Mouse (Mus musculus): ENCODE measurements around the gene Lgi2. TPM values are rescaled to one million over a fixed set of nuclear protein-coding genes. Genes with fewer than 3 reads are reported as not detected.
A peak's percentile ranks its signal among the peaks of the same experiment; 100 is the strongest.

Gene Lgi2
- polyA plus RNA-seq, 1 experiment = 3.3 TPM

- no peak for DNase-seq (ENCODE audit: low read depth)
These were observed 29.2 kb downstream of the Lgi2 start for GRCm38 (mm10) chr5:52537024-52537423.

DNA sequence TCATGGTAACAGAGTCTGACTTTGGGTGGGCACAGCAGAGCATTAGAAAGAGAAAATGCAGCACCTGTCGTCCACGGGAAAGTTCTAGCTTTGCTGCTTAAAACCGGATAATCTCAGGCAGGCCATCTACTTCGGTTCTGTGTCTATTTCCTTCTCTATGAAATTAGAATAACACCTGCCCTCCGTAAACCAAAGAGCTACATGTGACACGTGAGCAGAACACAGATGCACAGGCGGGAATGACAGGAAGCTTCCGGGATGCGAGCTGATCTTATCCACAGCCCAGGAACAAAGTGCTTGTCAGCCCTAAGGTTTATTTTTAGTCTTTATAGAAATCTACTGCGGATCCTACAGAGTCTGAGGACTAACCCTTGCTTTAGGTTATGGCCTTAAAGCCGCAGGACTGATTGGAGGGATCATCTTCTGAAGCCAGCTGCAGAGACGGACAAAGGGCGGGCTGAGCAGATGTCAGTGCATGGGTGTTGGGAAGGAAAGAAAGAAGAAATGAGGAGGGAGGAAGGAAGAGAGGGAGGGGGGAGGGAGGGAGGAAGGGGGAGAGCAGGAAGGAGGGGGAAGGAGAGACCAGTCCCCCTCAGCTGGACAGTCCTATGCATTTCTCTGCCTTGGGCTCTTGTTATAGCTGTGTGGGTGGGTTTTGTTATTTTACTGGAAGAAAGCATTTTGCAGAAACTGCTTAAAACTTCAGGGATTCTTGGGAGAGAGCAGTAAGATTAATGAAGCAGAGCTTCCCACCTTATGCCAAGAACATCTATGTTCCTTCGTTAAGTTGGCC, 31.3 kb downstream of the Lgi2 start:
- DNase-seq (ENCODE audit: low read depth) = no peak

DNA sequence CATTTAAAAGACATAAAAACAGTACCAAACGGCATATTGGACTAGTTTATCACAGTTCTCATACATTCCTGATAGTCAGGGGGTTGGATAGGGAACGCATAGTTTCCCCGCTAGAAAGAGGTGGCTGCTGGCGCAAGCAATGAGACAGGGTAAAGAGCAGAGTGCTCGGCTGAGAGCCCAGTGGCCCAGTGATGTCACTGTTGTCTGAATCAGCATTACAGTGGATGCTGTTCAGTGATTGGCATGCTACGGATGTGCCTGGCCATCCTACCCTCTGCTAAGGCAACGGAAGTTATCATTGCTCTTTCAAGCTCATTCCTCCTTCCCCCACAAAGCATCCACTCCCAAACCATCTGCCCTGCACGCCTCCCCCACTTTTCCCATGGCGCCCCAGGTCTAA, 32.6 kb downstream of the Lgi2 start:
- no peak for DNase-seq (ENCODE audit: low read depth)

DNA sequence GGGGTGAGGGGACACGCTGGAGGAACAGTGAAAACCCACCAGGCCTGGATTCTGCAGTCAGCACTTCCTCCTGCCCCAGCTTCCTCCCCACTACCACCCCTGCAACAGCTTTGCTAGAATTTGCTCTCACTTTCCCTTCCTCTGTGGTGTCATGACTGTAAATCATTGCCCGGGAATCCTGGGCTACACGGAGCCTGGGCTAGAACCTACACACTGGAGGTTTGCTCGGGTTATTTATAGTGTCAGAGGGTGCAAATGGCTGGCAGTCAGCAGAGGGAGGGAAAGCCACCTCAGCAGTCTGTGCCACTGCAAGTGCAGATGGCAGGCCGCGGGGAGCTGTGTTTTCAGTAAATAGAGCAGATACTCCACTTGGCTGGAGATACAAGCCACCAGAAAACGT, 37.7 kb downstream of the Lgi2 start:
- no peak for DNase-seq (ENCODE audit: low read depth)

GRCm38 (mm10) chr5:52526324-52526986, 39.8 kb downstream of the Lgi2 start:
- DNase-seq (ENCODE audit: low read depth) = no peak

- no peak for DNase-seq (ENCODE audit: low read depth)
These were observed 42.1 kb downstream of the Lgi2 start for GRCm38 (mm10) chr5:52524207-52524606.

DNA sequence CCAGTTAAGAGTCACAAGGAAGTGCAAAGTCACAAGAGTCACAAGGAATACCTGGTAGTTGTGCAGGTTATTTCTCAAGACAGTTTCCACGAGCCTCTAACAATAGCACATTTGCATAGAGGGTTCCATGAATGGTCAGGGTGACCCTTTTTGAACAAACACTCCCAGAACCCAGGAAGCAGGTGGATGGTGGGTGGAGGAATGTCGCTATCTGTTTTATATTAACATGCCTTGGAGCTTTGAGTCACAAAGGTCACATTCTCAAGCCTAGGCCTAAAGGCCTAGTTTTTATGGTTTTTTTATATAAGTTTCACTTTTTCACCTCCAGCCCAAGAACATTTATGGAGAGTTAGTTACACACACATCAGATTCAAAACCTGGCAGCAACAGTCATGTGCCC, 46.3 kb downstream of the Lgi2 start:
- no peak for DNase-seq (ENCODE audit: low read depth)

DNA sequence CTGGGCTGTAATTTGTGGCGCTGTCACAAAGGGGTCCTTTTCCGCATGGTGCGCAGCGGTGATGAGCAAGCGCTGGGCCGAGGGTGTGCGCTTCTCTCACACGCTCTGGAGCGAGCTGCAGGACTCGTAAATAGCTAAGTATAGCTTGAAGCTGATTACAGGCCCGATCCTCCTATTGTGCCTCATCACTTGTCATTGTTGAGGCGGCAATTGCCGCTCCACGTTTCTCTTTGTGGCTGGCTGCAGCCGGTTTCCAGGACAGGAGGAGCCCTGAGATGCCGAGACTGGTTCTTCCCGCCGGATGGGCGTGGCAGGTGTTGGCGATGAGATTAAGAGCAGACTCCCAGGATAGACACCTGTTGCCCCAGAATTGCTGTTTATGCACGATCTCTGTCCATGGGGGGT, 50.2 kb downstream of the Lgi2 start:
- no peak for DNase-seq (ENCODE audit: low read depth)

DNA sequence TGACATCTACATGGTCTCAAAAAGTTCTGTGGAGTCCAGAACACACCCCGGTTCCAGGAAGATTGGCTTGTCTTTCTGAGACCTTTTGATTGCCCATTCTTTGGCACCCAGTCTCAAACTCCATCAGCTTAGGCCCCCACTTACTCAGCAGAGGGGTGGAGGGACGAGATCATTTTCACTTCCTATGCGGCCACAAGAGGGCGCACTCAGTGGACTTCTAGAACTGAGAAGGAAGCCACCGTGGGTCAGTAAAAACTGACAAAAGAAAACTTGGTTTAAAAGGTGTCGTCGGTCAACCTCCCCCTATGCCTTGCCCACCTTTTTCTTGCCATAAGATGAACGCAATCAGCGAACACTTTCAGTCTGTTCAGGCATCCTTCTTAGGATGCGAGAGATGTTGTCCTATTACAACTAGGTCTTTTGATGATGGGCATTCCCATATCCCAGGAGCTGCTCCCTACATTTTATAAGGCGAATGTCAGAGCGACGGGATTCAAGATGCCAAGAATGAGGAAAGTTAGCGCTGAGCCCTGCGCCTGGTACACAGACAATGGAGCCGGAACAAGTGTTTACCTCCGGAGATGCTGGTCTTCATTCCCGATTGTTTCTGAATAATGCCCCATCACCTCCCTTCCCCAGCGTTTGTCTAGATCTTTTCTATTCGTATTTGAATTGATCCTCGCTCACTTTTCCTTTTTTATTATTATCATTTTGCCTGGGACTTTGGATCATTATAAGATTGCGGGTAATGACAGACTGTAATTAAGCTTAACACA, 50.8 kb downstream of the Lgi2 start:
- no peak for DNase-seq (ENCODE audit: low read depth)

DNA sequence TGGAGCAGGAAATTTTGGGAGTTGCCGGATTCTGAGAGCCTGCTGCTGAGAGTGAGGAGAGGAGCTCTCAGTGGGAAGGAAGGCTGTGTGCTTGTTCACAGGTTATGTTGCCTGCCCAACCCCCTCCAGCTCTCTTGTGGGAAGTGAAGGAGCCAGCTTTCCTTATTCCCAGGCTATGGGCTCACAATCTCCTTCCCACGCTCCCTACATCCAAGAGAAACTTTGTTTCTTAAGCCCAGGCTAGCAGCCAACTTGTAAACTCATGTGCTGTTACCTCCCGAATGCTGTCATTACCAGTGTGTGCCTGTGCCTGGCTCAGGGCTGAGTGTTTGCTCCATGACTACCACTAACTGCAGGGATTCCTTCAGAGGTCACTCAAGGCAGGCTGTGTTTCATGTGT, 55.2 kb downstream of the Lgi2 start:
- DNase-seq (ENCODE audit: low read depth) = peak; percentile 63

GRCm38 (mm10) chr5:52509416-52509815, 56.8 kb downstream of the Lgi2 start:
- no peak for DNase-seq (ENCODE audit: low read depth)

DNA sequence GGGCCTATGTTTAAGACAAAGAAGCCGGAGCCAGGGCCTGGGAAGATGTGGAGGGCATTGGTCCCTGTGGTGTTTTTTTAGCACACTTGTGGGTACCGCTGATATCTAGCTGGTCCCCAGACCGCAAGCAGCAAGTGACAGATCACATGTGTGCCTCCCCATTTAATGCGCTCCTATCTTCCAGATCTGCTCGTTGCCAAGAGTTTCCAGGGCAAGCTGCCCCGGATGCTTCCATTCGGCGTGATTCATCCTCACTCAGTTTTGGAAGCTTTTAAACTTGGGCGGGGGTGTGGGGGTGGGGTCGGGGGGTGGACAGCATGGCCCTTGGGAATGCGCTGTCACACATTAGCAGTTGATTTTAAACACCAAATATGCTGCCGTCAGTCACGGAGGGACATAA, 61.6 kb downstream of the Lgi2 start:
- no peak for DNase-seq (ENCODE audit: low read depth)

DNA sequence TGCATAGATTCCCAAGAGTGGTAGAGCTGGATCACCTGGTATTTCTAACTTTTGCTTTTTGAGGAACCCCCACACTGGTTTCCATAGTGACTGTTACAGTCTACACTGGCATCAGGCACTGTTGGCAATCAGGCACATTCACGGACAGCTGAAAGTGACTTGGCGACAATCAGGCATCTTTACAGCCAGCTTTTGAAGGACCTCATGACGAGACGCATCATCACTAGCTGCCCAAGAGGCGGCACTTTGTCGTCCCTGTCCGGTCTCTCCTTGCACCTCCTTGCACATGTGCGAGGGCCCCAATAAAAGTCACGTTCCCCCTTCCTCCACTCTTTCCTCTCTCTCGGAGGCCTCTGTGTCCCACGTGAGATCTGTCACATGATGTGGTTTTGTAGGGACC, 62.1 kb downstream of the Lgi2 start:
- DNase-seq (ENCODE audit: low read depth) = no peak

DNA sequence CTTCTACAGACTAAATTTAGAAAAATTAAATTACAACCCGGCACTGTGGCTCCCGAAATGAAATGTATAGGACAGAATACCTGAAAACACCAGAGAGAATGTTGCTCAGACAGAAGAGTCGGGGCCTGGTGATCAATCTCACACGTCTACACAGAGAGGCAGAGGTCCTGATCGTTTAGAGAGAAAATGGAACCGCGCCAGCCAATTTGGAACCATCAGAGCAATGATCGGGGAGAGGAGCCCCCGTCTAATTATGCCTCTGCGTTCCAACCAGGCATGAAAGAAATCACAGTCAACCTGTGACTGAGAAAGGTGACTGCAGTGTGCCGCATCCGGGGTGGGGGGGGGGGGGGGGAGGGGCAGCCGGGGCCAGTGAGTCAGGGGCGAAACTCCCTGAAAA, 70.6 kb downstream of the Lgi2 start:
- no peak for DNase-seq (ENCODE audit: low read depth)

DNA sequence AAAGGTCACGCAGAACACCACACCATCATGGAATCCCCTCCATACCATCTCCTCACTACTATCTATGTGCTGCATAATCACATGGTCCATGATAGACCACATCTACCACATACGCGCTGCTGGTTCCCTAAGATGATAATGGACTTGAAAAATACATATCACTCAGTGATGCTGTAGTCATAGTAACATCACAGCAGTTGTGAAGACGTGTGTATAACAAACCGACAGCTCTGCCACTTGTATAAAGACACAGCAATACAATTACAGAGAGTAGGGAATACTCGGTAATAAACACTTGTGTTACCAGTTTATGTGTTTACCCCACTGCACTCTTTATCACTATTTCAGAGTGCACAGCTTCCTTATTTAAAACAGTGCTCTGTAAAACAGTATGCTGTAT, 74.8 kb downstream of the Lgi2 start:
- no peak for DNase-seq (ENCODE audit: low read depth)

- no peak for DNase-seq (ENCODE audit: low read depth)
These were observed 78.5 kb downstream of the Lgi2 start for GRCm38 (mm10) chr5:52487559-52488430.

Other genes with a start within 250 kb of the Lgi2 start
- gene Sod3, start 202.7 kb downstream of the Lgi2 start, polyA plus RNA-seq (2012; rRNA removed) = 97.9 and 104 TPM in 2 replicates
- gene Ccdc149, start 94.9 kb downstream of the Lgi2 start, polyA plus RNA-seq (2012; rRNA removed) = 3.9 and 5.2 TPM in 2 replicates
- gene Sepsecs, start 103.2 kb upstream of the Lgi2 start, polyA plus RNA-seq (2012; rRNA removed) = 7.0 and 7.1 TPM in 2 replicates
- gene Pi4k2b, start 175.1 kb upstream of the Lgi2 start, polyA plus RNA-seq (2012; rRNA removed) = 7.1 and 8.0 TPM in 2 replicates
- gene Zcchc4, start 208.9 kb upstream of the Lgi2 start, polyA plus RNA-seq (2012; rRNA removed) = 5.1 and 5.8 TPM in 2 replicates

Data from gonadal fat pad, adult 2 months (tissue).